Mouse (Mus musculus) central nervous system, embryonic 11.5 days (tissue): ENCODE measurements around the gene Gm42878. TPM values are rescaled to one million over a fixed set of nuclear protein-coding genes. Genes with fewer than 3 reads are reported as not detected.

Experiments used
- polyA plus RNA-seq: library from polyadenylated mRNA; depleted of rRNA; stranded (reverse); fragments of >200 nt; gene quantifications from 2 replicates; pipeline ENCODE4 v1.2.3, GENCODE M21; 2012; rRNA removed

Gm42878 gene
- polyA plus RNA-seq, result 0.11 and 0.82 TPM in 2 replicates

DNA sequence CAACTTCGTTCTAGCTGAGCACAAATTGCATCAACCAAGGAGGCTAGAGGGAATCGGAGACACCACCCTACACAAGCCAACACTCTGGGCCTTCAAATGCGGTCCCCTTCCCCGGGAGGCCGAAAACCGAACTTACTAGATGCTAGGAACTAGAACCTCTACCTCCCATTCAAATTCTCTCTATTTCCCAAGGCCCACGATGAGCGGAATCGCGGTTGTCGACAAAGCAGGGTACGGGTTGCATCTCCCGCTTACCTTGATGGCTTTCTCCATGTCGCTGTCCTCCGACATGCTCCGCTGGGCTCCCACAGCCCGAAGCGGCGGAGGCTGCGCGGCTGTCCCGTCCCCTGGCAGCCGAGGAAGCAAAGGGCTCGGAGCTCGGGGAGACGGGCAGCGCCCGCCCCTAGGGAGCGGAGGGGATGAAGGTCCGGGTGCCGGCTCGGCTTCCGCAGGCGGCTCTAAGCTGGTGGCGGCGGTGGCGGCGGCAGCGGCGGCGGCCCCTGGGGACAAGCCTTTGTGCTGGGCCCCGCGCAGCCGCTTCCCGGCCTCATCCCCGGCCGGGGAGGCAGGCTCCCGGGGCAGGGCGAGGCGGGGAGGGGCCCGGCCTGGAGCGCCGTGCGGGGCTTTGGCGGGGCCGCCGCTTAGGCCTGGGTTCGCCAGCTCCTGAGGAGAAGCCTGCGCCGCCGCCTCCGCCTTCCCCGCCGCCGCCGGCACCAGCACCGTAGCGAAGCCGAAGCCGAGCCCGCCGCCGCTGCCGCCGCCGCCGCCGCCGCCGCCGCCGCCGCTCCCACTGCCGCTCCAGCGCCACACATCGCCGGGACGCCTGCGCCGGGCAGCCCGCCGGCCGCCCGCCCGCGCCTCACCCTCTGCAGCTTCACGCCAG, at the start of gene Gm42878, which contains the start of gene Adam1a:
Gene Gm42878, minus strand, starts transcription at position 573 of the 883 bp plus-strand sequence.
Gene Adam1a, minus strand, starts transcription at position 573 of the 883 bp plus-strand sequence.

DNA sequence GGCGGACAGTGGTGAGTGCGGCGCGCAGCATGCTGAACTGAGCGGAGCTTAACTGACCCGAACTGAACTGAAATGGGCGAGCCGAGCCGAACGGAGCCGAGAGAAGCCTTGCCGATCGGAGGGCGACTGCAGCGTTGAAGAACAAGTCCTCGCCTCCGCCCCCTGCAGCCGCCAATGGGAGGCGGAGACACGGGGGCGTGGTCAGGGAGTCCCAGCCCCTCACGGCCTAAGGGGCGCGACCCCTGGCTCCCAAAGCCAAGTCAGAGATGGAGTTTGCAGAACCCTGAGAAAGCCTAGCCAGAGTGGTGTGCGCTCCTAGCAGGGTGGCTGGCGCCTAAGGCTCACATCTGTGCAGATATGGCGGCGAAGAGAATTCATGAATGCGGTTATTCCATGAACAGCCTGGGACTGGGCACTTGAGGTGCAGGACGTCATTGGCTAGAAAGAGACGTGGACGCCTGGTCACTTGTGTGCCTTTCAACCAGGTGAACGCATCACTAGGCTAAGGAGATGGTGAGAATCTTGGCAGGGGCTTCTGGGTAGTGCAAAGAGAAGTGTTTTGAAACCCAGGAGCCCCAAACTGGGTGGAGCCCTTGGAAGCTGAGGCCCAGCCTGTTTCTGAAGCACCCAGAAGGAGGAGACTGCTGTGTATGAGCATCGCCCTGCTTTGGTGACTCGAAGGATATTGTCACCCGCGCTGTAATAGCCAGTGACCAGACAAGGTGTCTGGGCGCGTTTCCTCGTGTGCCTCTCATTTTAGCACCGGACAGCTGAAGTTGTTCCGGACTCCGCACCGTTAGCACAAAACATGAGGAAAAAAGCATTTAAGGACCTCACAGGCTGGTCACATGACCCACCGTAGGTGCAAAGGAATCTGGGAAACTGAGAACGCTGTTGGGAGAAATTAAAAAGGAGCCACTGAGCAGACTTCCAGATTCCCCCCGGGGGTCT, 48.4 kb upstream of the Gm42878 start, which contains the start of gene Aldh2:
Gene Aldh2, minus strand, starts transcription at position 374 of the 951 bp plus-strand sequence.

DNA sequence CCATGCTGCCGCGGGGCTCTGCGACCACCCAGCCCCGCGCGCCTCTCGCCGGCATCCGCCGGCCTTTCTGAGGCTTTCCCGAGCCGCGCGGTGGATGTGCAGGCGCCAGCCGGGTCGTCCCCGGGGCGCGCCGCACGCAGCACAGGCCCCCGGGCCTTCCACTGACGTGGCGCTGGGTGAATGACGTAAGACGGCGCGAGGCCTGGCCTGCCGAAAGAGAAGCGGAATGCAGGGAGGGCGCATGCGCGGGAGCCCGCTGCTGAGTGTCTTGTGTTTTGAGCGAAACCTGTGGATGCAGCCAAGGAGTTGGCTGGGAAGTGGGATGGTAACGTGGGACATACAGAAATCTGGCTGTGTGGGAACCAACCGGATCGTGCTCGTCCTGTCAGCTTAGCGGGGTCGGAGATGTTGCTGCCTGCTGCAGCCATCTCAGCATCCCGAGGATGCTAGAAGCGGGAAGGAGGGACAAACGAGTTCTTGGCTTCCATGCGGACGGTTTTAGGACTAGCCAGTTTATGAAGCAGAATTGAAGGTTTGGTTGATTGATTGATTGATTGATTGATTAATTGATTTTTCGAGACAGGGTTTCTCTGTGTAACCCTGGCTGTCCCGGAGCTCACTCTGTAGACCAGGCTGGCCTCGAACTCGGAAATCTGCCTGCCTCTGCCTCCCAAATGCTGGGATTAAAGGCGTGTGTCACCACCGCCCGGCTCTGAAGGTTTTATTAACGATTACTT, 679 bp upstream of the Gm42878 start, which contains the start of gene Mapkapk5:
Gene Mapkapk5, minus strand, starts transcription at position 113 of the 737 bp plus-strand sequence.

DNA sequence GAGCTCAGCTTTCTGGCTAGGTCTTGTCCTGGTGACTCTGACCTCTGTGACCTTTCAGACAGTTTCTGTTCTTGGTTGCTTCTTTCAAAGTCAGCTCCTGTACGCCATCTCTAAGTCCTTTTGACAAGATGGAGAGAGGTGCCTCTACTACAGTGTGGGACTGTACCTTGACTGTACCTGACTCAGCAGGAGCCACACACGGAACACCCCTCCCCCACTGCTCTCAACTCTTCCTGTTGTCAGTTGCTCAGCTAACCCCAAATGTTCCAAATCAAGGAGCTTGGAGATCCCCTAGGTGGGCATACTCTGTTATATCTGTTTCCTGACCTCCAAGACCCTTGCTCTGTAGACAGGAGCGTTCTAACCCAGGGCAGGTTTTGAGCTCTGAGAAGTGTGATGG, 42.1 kb downstream of the Gm42878 start, which contains the start of gene Adam1b:
Gene Adam1b, minus strand, starts transcription at position 205 of the 400 bp plus-strand sequence.

Other genes starting within 250 kb of the Gm42878 start
- 111 and 159 TPM in 2 replicates for gene Trafd1, start 159.8 kb downstream of the Gm42878 start, polyA plus RNA-seq
- 23.1 and 26.8 TPM in 2 replicates for gene Naa25, start 147.5 kb downstream of the Gm42878 start, polyA plus RNA-seq
- gene Tmem116, start 93.6 kb downstream of the Gm42878 start, polyA plus RNA-seq, result 0.48 and 1.4 TPM in 2 replicates
- 121 and 200 TPM in 2 replicates for gene Erp29, start 93.0 kb downstream of the Gm42878 start, polyA plus RNA-seq
- not detected in 2 replicates for gene Adam1b, start 42.0 kb downstream of the Gm42878 start, polyA plus RNA-seq
- 14.7 and 16.5 TPM in 2 replicates for gene Adam1a, start within 50 bp of the Gm42878 start, polyA plus RNA-seq
- 120 and 148 TPM in 2 replicates for gene Mapkapk5, start 423 bp upstream of the Gm42878 start, polyA plus RNA-seq
- gene Aldh2, start 48.3 kb upstream of the Gm42878 start, polyA plus RNA-seq, result 90.5 and 161 TPM in 2 replicates
- 0.85 and 2.2 TPM in 2 replicates for gene Acad12, start 73.5 kb upstream of the Gm42878 start, polyA plus RNA-seq
- 2.1 and 2.7 TPM in 2 replicates for gene Acad10, start 115.0 kb upstream of the Gm42878 start, polyA plus RNA-seq
- 29.5 and 30.0 TPM in 2 replicates for gene Brap, start 115.1 kb upstream of the Gm42878 start, polyA plus RNA-seq
- gene Atxn2, start 165.9 kb upstream of the Gm42878 start, polyA plus RNA-seq, result 60.0 and 147 TPM in 2 replicates